Mouse (Mus musculus) liver, postnatal 0 days (tissue): Measurements from ENCODE around the gene Xdh.

Experiments used
- CTCF ChIP-seq: sonication (generic); IDR thresholded peaks from 2 replicates; pipeline ENCODE4 v1.5.1; 2016; ENCODE audit warnings: antibody characterized with exemption, low read depth
- EP300 ChIP-seq: IDR thresholded peaks from 2 replicates; pipeline ENCODE4 v1.6.1; 2016; ENCODE audit warnings: antibody characterized with exemption, low read depth, mild to moderate bottlenecking

DNA sequence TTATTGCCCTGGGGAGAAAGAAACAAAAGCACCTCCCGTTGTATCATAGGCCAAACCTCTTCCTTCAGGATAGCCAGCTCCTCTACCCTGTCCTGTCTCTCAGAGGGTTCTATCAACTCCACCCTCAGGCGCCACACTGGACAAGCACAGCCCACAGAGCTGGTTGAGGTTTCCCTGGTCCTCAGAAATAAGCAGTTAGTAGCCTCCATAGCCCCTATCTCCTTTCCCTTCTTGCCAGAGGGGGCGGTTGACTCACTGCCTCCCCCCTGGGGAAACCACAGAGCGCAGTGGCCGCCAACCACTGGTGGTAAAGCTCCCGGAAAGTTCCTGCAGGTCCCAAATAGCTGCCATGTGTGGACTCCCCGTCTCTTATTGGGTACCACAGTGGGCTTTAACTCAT lies 74.3 kb downstream of the Xdh start:
- TF ChIP-seq CTCF (no peak), EP300 (no peak)
